Mouse (Mus musculus): ENCODE measurements around the gene Ssmem1. TPM values are rescaled to one million over a fixed set of nuclear protein-coding genes. Genes with fewer than 3 reads are reported as not detected.

Ssmem1 gene
- polyA plus RNA-seq, 2 experiments: 0.10 to 0.17 TPM

- no peak overlapping the region for H3K9ac ChIP-seq (ENCODE audit: low read depth, low read length, severe bottlenecking)
These were observed 29.2 kb downstream of the Ssmem1 start for GRCm38 (mm10) chr6:30538800-30539199.

GRCm38 (mm10) chr6:30541009-30541799 is 31.6 kb downstream of the Ssmem1 start, which contains the start of gene Cpa2:
Cpa2 (plus strand) TSS chr6:30541582.
- TF ChIP-seq POLR2A (IDR thresholded peaks at IDR 0.05; ENCODE audit: borderline replicate concordance, extremely low read depth, insufficient read depth, insufficient read length): no peak
- Histone ChIP-seq H3K4me3 (replicated peaks; ENCODE audit: low read length) (no peak within 1 kb of the TSS), H3K36me3 (ENCODE audit: control insufficient read depth, insufficient read depth, low read length) (no peaks in the 10 kb centered on the region), H3K27me3 (ENCODE audit: control insufficient read depth, insufficient read depth, low read length) (no peaks in the 10 kb centered on the region), H3K4me1 (ENCODE audit: control insufficient read depth, insufficient read depth, low read length) (peaks cover 50% of the 10 kb centered on the region), H3K9ac (ENCODE audit: low read depth, low read length, severe bottlenecking) (no peak within 1 kb of the TSS), H3K9me3 (ENCODE audit: control insufficient read depth, low read length) (no peaks in the 10 kb centered on the region), H3K27ac (replicated peaks; ENCODE audit: low read depth, low read length) (no peak within 1 kb of the TSS), H3K4me2 (replicated peaks; ENCODE audit: low read depth, low read length, severe bottlenecking) (no peak within 1 kb of the TSS)
- no peak for DNase-seq (ENCODE audit: low spot score)
- 44% methylated on average over 11 of the region's 11 CpGs for WGBS
- no peak for ATAC-seq (ENCODE audit: low FRiP score, low read depth)

More at GRCm38 (mm10) chr6:30538800-30539199, 29.2 kb downstream of the Ssmem1 start:
- H3K4me2 ChIP-seq (replicated peaks; ENCODE audit: low read depth, low read length, severe bottlenecking): no peak overlapping the region
- 31% methylated on average over 5 of the region's 5 CpGs for WGBS
- no peak for TF ChIP-seq POLR2A (IDR thresholded peaks at IDR 0.05; ENCODE audit: borderline replicate concordance, extremely low read depth, insufficient read depth, insufficient read length)
- DNase-seq (ENCODE audit: low spot score) (no peak), ATAC-seq (ENCODE audit: low FRiP score, low read depth) (no peak)
- H3K36me3 ChIP-seq (ENCODE audit: control insufficient read depth, insufficient read depth, low read length): no peaks in the 10 kb centered on the region
- H3K27me3 ChIP-seq (ENCODE audit: control insufficient read depth, insufficient read depth, low read length): no peaks in the 10 kb centered on the region
- no peak overlapping the region for H3K4me3 ChIP-seq (replicated peaks; ENCODE audit: low read length)
- H3K9me3 ChIP-seq (ENCODE audit: control insufficient read depth, low read length): no peaks in the 10 kb centered on the region
- peaks cover 28% of the 10 kb centered on the region for H3K4me1 ChIP-seq (ENCODE audit: control insufficient read depth, insufficient read depth, low read length)
- H3K27ac ChIP-seq (replicated peaks; ENCODE audit: low read depth, low read length): peak overlapping the region; percentile 66

GRCm38 (mm10) chr6:30542277-30542676 is 32.6 kb downstream of the Ssmem1 start:
- H3K4me2 ChIP-seq (replicated peaks; ENCODE audit: low read depth, low read length, severe bottlenecking): no peak overlapping the region
- H3K9ac ChIP-seq (ENCODE audit: low read depth, low read length, severe bottlenecking): no peak overlapping the region
- no peaks in the 10 kb centered on the region for H3K36me3 ChIP-seq (ENCODE audit: control insufficient read depth, insufficient read depth, low read length)
- no peak overlapping the region for H3K27ac ChIP-seq (replicated peaks; ENCODE audit: low read depth, low read length)
- DNase-seq (ENCODE audit: low spot score) (no peak), ATAC-seq (ENCODE audit: low FRiP score, low read depth) (no peak)
- peaks cover 57% of the 10 kb centered on the region for H3K4me1 ChIP-seq (ENCODE audit: control insufficient read depth, insufficient read depth, low read length)
- TF ChIP-seq POLR2A (IDR thresholded peaks at IDR 0.05; ENCODE audit: borderline replicate concordance, extremely low read depth, insufficient read depth, insufficient read length): no peak
- no peaks in the 10 kb centered on the region for H3K27me3 ChIP-seq (ENCODE audit: control insufficient read depth, insufficient read depth, low read length)
- WGBS: 37% methylated on average over 6 of the region's 6 CpGs
- no peak overlapping the region for H3K4me3 ChIP-seq (replicated peaks; ENCODE audit: low read length)
- H3K9me3 ChIP-seq (ENCODE audit: control insufficient read depth, low read length): no peaks in the 10 kb centered on the region

GRCm38 (mm10) chr6:30543077-30543476 is 33.4 kb downstream of the Ssmem1 start:
- H3K4me1 ChIP-seq (ENCODE audit: control insufficient read depth, insufficient read depth, low read length): peaks cover 61% of the 10 kb centered on the region
- H3K27me3 ChIP-seq (ENCODE audit: control insufficient read depth, insufficient read depth, low read length): no peaks in the 10 kb centered on the region
- H3K4me3 ChIP-seq (replicated peaks; ENCODE audit: low read length): no peak overlapping the region
- no peak for DNase-seq (ENCODE audit: low spot score)
- WGBS: 17% methylated on average over 12 of the region's 12 CpGs
- no peak overlapping the region for H3K9ac ChIP-seq (ENCODE audit: low read depth, low read length, severe bottlenecking)
- ATAC-seq (ENCODE audit: low FRiP score, low read depth): no peak
- H3K27ac ChIP-seq (replicated peaks; ENCODE audit: low read depth, low read length): peak overlapping the region; percentile 73
- no peaks in the 10 kb centered on the region for H3K9me3 ChIP-seq (ENCODE audit: control insufficient read depth, low read length)
- no peak overlapping the region for H3K4me2 ChIP-seq (replicated peaks; ENCODE audit: low read depth, low read length, severe bottlenecking)
- no peak for TF ChIP-seq POLR2A (IDR thresholded peaks at IDR 0.05; ENCODE audit: borderline replicate concordance, extremely low read depth, insufficient read depth, insufficient read length)
- H3K36me3 ChIP-seq (ENCODE audit: control insufficient read depth, insufficient read depth, low read length): no peaks in the 10 kb centered on the region

- Histone ChIP-seq H3K9me3 (ENCODE audit: control insufficient read depth, low read length) (no peaks in the 10 kb centered on the region), H3K4me3 (replicated peaks; ENCODE audit: low read length) (no peak overlapping the region), H3K4me2 (replicated peaks; ENCODE audit: low read depth, low read length, severe bottlenecking) (peak overlapping the region; percentile 16), H3K36me3 (ENCODE audit: control insufficient read depth, insufficient read depth, low read length) (no peaks in the 10 kb centered on the region), H3K27ac (replicated peaks; ENCODE audit: low read depth, low read length) (peak overlapping the region; percentile 73), H3K9ac (ENCODE audit: low read depth, low read length, severe bottlenecking) (no peak overlapping the region), H3K27me3 (ENCODE audit: control insufficient read depth, insufficient read depth, low read length) (no peaks in the 10 kb centered on the region), H3K4me1 (ENCODE audit: control insufficient read depth, insufficient read depth, low read length) (peaks cover 59% of the 10 kb centered on the region)
- WGBS: 8% methylated on average over 8 of the region's 8 CpGs
- ATAC-seq (ENCODE audit: low FRiP score, low read depth): no peak
- no peak for DNase-seq (ENCODE audit: low spot score)
- TF ChIP-seq POLR2A (IDR thresholded peaks at IDR 0.05; ENCODE audit: borderline replicate concordance, extremely low read depth, insufficient read depth, insufficient read length): no peak
These were observed 34.2 kb downstream of the Ssmem1 start for GRCm38 (mm10) chr6:30543851-30544250.

Data from limb, embryonic 14.5 days (tissue).